22 mouse cellular contexts compared by ENCODE assay signal in genomic region chr10:56545989-56546388, GRCm38 (mm10).
DNase-seq lines count a peak whose midpoint lies in the region; ATAC-seq and TF ChIP-seq lines count a peak whose summit lies in the region.
"Had no signal": no experiment of that assay in that cellular context is flagged by ENCODE, and none has a peak within 500 bp of the region (broad histone marks: within the 10 kb centered on the region; RNA-seq: fewer than 3 reads in every experiment).

No protein-coding gene starts in this region.

- WGBS in hindbrain, embryonic 13.5 days, result 76% methylated on average over 3 of the region's 3 CpGs

- H3K36me3 ChIP-seq in hindbrain, embryonic 13.5 days, result no peaks in the 10 kb centered on the region
- H3K36me3 ChIP-seq: embryonic facial prominence, embryonic 12.5 days; embryonic facial prominence, embryonic 15.5 days; forebrain, embryonic 12.5 days; heart, embryonic 10.5 days; heart, embryonic 13.5 days; hindbrain, embryonic 12.5 days; intestine, embryonic 15.5 days had no signal

- no peak for TF ChIP-seq POLR2A in brain, embryonic 14.5 days (IDR thresholded peaks at IDR 0.05; ENCODE audit: borderline replicate concordance, extremely low read depth, insufficient read depth, insufficient read length, poor library complexity, severe bottlenecking)

- no peaks in the 10 kb centered on the region for H3K9me3 ChIP-seq in hindbrain, embryonic 13.5 days
- H3K9me3 ChIP-seq: embryonic facial prominence, embryonic 12.5 days; embryonic facial prominence, embryonic 15.5 days; forebrain, embryonic 12.5 days; heart, embryonic 10.5 days; heart, embryonic 13.5 days; hindbrain, embryonic 12.5 days; intestine, embryonic 15.5 days had no signal

- no peaks in the 10 kb centered on the region for H3K4me1 ChIP-seq in hindbrain, embryonic 13.5 days (replicated peaks)
- H3K4me1 ChIP-seq: embryonic facial prominence, embryonic 12.5 days; embryonic facial prominence, embryonic 15.5 days; forebrain, embryonic 12.5 days; heart, embryonic 10.5 days; heart, embryonic 13.5 days; hindbrain, embryonic 12.5 days; intestine, embryonic 15.5 days had no signal

- no peak overlapping the region for H3K9ac ChIP-seq in hindbrain, embryonic 13.5 days
- H3K9ac ChIP-seq: embryonic facial prominence, embryonic 12.5 days; embryonic facial prominence, embryonic 15.5 days; forebrain, embryonic 12.5 days; heart, embryonic 13.5 days; hindbrain, embryonic 12.5 days; intestine, embryonic 15.5 days had no signal

- no peak overlapping the region for H3K27ac ChIP-seq in hindbrain, embryonic 13.5 days
- H3K27ac ChIP-seq: embryonic facial prominence, embryonic 12.5 days; embryonic facial prominence, embryonic 15.5 days; heart, adult 2 months; heart, embryonic 10.5 days; heart, embryonic 13.5 days; hindbrain, embryonic 12.5 days; intestine, embryonic 15.5 days had no signal

- peak; percentile 10 for DNase-seq in heart, adult 11 months
- DNase-seq in heart, postnatal 14 days, result no peak
- peak; percentile 21 for DNase-seq in brain, adult 2 months (ENCODE audit: low read depth, low spot score)
- peak; percentile 61 for DNase-seq in brain, embryonic 14.5 days (ENCODE audit: low read depth)
- DNase-seq in layer of hippocampus, postnatal 36 days, result peak; percentile 19 to 24
- DNase-seq: adrenal gland, adult 2 months; adrenal gland, postnatal 14 days; cerebellum, adult 18-20 months; cerebellum, adult 9-10 months; cerebellum, postnatal 14 days; gastrocnemius, postnatal 25 days; heart, adult 2 months had no signal

- intact Hi-C loops in heart, postnatal 14 days (cut with DNase I), result no loop called here

- no peak for TF ChIP-seq CTCF in brain, embryonic 14.5 days (IDR thresholded peaks at IDR 0.05; ENCODE audit: borderline replicate concordance, extremely low read depth, insufficient read depth, insufficient read length)

- no peaks in the 10 kb centered on the region for H3K27me3 ChIP-seq in hindbrain, embryonic 13.5 days
- H3K27me3 ChIP-seq: embryonic facial prominence, embryonic 12.5 days; embryonic facial prominence, embryonic 15.5 days; forebrain, embryonic 12.5 days; heart, embryonic 13.5 days; hindbrain, embryonic 12.5 days; intestine, embryonic 15.5 days had no signal

- H3K4me2 ChIP-seq in hindbrain, embryonic 13.5 days, result no peak overlapping the region
- H3K4me2 ChIP-seq: embryonic facial prominence, embryonic 12.5 days; embryonic facial prominence, embryonic 15.5 days; forebrain, embryonic 12.5 days; heart, embryonic 13.5 days; hindbrain, embryonic 12.5 days; intestine, embryonic 15.5 days had no signal

- ATAC-seq in hindbrain, embryonic 13.5 days (ENCODE audit: low FRiP score), result no peak
- ATAC-seq: CD4-positive, CD25-positive, alpha-beta regulatory T cell, adult 4 months; hindbrain, embryonic 16.5 days; intestine, embryonic 15.5 days had no signal

- no peak overlapping the region for H3K4me3 ChIP-seq in hindbrain, embryonic 13.5 days
- H3K4me3 ChIP-seq: embryonic facial prominence, embryonic 12.5 days; embryonic facial prominence, embryonic 15.5 days; forebrain, embryonic 12.5 days; heart, adult 2 months; heart, embryonic 10.5 days; heart, embryonic 13.5 days; hindbrain, embryonic 12.5 days; intestine, embryonic 15.5 days had no signal

Comparison
In these comparisons a context has a peak if more than half of its experiments do, and no peak if none do; other contexts are left out.
1. DNase-seq: peak in heart, adult 11 months (single experiment), brain, adult 2 months (single experiment), brain, embryonic 14.5 days (single experiment) and layer of hippocampus, postnatal 36 days (2 of 2); none in heart, postnatal 14 days (0 of 2).